Mouse (Mus musculus) thymus, adult 18-20 months (tissue): Measurements from ENCODE around the gene Cog1.
"Not testable (repeated sequence)": the region's sequence is repeated elsewhere in the genome, so short reads cannot be mapped to it uniquely, and the experiment has no call there.

Source experiments
- DNase-seq, 2 experiments: peaks; one replicate each; pipeline ENCODE4 v3.0.0; 2022; ENCODE audit warnings: mixed read lengths in 2 of 2

Cog1 gene

DNA sequence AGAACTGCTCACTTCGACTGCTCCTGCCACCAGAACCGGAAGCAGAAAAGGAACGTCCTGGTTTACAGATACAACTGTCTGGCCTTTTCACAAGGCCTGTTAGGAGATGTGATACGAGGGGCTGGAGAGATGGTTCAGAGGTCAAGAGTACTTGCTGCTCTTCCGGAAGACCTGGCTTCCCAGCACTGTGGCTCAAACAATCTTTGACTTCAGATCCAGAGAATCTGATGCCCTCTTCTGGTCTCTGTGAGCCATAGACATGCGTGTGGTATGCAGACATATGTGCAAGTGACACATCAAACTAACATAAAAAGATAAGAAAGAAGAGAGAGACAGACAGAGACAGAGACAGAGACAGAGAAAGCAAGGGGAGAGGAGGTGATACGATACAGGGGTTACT lies 16.7 kb upstream of the Cog1 start:
- no peak for DNase-seq

DNA sequence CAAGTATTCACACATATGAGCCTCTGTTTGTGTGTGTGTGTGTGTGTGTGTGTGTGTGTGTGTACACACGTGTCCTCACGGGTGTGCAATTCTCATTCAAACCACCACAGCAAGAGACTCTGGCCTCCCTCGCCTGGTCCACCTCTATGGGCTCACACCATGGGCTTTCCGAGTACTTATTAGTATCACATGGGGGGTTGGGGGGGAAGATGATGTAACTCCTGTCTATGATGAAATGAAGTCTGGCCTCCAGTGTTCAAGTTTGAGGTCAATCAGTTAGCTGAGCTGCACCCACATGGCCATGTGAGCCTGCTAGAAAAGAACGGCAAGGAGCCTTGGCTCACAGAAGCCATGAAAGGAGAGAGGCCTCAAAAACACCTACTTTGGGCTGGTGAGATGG lies 15.6 kb upstream of the Cog1 start:
- DNase-seq = no peak

DNA sequence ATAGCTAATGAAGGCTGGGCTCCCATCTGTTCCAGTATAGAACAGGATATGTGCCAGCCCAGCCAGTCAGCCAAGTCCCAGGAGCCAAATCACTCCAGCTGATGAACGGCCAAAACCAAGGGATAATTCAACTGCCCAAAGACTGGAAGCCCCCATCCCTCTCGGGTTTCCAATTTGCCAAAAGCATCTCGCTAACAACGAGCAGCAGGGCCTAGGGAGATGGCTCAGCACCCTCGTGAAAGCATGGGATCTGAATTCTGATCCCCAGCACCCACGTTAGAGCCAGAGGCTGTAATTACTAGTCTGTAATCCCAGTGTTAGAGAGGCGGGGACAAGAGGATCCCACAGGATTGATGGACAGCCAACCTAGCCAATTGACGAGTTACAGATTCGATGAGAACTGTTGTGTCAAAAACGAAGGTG lies 14.3 kb upstream of the Cog1 start:
- no peak for DNase-seq

DNA sequence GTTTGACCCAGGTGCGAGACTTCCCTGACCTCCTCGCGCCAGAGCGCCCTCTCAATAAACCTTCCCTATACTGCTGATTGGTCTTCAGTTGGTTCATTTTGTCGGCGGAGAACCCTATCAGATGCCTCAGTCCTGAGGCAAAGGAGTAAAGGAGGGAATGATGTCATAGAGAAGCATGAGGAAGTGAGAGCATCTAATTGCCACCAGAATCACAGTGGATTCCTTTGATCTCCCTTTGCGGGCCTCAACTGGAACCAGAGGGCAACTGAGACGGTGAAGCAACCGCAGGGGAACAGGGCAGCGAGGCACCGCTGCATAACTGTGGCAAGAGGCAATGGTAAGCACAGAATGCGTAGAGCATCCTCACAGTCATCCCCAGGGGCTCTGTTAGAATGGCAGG lies 10.3 kb upstream of the Cog1 start:
- DNase-seq = no peak

DNA sequence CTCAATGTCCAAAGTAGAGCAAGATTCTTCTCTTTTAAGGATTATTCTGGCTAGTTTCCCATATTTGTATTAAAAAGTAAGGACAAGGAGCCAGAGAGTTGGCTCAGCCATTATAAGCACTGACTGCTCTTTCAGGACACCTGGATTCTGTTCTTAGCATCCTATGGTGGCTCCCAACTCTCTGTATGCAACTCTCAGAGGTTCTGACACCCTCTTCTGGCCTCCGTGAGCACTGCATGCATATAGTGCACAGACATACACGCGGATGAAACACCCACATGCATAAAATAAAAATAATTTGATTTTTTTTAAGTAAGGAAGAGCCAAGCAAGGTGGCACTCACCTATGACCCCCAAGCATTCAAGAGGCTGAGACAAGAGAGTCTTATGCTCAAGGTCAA lies 3.8 kb upstream of the Cog1 start:
- no peak for DNase-seq

DNA sequence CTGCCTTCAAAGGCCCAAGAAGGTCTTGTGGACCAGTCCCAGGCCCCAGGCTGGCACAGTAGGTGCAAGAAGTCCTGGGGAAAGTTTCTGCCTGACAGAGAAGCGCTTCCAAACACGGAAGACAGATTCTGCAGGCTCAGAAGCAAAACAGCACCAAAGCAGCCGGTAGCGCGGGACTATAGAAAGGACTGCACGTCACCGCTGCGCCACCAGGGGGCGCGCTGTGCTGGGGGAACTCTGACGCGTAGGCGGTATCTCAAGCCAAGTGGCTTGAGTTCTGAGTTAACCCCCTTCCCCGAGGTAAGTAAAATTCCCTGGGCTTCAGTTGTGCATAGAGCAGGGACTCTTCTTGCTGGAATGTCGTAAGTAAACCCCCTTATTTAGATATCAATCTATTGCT lies 817 bp upstream of the Cog1 start:
- peak; percentile 60 to 67 for DNase-seq

DNA sequence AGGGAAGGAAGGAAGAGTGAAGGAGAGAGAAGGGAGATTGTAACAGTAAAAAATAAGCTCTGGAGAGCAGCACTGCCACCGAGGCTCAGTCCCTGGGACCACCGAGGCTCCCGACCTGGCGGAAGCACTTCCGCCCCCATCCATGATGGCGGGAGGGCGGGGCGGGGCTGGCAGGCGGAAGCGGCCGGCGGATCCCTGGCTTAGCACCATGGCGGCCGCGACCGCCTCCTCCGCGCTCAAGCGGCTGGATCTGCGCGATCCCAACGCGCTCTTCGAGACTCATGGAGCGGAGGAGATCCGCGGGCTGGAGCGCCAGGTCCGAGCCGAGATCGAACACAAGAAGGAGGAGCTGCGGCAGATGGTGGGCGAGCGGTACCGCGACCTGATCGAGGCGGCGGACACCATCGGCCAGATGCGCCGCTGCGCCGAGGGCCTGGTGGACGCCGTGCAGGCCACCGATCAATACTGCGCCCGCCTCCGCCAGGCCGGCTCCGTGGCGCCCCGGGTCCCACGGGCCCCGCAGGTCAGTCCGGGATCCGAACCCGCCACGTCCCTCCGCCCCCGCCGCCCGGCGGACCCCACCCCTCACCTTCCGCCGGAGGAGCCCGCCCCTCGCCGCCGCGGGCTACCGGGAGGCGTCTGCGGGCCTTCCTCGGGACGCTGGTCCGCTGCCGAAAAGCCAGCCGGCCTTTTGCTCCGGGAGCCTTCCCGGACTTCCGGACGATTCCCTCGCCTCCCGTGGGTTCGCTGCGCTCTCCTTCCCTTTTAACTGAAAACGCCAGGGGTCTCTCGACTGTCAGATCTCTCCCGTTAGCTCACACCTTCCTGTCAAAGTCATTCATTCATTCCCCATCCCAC lies 613 bp downstream of the Cog1 start, which contains the start of gene Slc39a11:
Slc39a11 (minus strand) TSS at position 727 of the 858 bp plus-strand sequence.
- DNase-seq = peak; percentile 39 to 44

DNA sequence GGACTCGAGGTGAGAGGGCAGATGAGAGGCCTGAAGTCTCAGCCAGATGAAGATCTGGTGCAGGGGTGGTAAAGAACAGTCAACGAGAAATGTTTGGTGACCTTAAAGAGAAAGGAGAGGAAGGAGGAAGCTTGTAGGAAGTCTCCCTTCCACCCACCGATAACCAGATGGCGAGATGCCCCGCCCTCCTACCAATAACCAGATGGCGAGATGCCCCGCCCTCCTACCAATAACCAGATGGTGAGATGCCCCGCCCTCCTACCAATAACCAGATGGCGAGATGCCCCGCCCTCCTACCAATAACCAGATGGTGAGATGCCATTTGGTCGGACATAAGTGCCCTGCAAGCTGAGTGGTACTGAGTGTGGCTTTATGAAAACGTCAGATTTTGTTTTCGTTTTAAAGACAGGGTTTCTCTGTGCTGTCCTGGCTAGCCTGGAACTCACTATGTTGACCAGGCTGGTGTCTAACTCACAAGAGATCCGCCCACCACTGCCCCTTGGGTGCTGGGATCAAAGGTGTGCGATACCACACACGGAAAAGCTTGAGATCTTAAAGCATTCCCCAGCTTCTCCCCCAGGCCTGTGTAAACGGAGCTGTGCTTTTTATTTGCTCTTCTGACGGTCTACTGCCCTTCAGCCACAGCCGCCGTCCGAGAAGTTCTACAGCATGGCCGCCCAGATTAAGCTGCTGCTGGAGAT lies 2.4 kb downstream of the Cog1 start:
- DNase-seq = no peak

DNA sequence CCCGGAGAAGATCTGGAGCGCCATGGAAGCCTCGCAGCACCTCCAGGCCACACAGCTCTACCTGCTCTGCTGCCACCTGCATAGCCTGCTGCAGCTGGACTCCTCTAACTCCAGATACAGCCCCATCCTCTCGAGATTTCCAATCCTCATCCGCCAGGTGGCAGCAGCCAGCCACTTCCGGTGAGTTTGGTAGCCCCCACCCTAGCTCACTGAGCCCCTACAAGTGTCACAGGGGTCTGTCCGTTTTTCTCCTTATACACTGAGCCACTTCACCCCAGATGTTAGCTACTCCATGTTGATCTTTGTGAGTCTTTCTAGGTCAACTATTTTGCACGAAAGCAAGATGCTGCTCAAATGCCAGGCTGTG lies 2.9 kb downstream of the Cog1 start:
- DNase-seq = peak; percentile 18 to 23

DNA sequence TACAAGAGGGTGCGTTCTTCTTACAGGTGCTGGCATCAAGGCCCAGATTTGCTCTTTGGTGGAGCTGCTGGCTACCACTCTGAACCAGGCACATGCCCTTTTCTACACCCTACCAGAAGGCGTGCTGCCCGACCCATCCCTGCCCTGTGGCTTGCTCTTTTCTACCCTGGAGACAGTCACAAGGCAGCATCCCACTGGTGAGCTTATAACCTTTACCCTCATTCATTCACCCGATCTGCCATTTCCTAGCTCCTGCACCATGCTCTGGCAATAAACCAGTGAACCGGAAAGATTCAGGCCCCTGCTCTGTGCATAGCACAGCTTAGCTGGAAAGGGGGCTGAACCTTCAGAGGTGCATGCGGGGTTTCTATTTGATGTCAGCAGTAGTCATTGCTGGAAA lies 3.5 kb downstream of the Cog1 start:
- no peak for DNase-seq

DNA sequence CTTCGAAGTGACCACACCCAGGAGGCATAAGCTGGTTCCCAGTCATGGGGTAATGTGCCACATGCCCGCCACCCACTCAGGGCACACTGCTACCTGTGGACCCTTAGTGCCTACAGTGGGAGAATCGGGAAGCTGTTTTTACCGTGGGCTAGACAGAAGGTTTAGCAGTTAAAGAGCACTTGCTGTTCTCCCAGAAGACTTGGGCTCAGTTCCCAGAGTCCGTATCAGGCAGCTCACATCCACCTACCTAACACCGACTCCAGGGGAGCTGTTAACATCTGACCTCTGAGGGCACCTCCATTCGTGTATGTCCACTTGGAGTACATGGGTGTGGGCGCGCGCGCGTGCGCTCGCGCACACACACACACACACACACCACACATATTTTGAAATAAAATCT lies 5.1 kb downstream of the Cog1 start:
- DNase-seq = no peak

DNA sequence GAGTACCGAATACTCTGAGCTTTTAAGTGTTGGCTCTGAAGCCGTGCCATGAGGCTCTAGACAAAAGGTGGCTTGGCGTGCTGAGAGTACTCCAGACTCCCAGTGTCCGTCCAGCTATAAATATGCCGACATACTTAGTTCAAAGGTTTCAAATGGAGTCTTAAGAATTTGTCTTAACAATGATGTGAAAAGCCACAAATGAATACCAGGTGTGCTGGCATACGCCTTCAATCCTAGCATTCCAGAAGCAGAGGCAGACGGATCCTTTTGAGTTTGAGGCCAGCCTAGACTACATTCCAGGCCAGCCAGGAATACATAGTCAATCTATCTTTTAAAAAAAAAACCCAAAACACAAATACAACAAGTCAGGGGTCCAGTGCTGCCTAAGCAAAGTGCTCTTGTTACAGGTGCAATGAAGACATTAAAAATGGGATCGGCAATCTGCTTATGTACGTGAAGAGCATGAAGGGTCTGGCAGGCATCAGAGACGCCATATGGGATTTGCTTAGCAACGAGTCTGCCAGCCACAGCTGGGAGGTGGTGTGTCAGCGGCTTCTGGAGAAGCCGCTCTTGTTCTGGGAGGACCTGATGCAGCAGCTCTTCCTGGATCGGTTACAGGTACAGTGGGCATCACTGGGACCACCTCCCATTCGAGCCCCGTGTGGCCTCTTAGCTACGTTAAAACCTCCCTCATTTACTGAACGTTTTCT lies 5.7 kb downstream of the Cog1 start:
- no peak for DNase-seq

DNA sequence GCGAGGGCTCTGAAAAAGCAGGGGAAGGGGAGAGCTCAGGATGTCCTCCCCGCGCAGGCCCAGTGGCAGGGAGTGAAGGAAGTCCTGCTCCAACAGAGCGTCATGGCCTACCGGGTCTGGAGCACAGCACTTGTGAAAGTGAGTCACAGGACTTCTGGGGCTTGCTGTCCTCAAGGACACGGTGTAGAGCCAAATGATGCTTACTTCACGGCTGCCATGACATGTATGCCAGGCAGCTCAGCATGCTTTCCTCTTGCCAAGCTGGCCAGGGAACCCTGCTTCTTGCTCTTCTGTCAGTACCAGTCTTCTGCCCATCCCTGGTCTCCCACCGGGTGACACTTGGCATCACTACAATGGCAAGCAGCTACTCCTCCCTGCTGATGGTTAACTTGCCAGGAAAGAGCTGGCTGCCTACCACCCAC lies 7.6 kb downstream of the Cog1 start:
- no peak for DNase-seq

DNA sequence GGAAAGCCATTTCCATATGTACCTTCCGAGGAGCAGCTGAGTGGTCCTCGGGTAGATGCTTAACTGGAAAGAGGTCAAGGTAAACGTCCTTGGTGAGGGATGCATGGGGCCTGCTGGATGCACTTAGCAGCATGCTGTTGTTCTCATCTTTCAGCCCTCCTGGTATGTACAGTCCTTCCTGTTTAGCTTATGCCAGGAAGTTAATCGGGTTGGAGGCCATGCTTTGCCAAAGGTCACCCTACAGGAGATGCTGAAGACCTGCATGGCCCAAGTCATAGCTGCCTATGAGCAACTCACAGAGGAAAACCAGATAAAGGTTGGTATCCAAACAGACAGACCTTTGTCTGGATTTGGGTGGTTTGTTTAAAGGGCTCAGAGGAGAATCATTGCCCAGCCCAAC lies 8.3 kb downstream of the Cog1 start:
- no peak for DNase-seq

DNA sequence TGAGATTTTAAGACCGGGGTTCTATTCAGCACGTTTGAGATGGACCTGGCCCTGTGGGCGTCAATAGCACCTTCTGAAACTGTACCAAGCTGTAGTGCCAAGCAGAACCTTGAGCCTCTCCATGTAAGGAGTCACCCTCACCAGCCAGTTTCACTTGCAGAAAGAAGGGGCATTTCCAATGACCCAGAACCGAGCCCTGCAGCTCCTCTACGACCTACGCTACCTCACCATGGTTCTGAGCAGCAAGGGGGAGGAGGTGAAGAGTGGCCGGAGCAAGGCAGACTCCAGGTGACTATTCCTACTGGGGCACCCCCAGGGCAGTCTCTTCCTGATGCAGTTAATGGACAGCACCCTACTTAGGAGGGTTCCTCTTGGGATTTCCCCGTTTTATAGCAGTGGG lies 9.3 kb downstream of the Cog1 start:
- DNase-seq = no peak

DNA sequence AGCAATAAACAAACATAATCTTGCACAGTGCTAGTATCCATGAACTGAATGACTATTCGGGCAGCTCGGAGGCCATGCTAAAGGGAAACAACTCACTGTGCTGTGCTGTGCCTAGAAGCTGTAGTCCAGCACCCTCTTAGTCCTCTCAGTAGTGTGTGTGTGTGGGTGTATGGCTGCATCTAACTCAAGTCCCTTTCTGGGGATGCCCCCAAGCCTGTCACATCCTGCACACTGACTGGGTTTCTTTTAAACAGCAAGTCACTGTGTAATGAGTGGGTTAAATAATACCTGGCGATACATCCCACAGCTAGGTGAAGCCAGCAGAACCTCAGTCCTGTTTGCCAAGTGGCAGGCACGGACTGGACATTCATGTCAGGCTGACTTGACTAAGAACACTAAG lies 9.8 kb downstream of the Cog1 start:
- DNase-seq = no peak

DNA sequence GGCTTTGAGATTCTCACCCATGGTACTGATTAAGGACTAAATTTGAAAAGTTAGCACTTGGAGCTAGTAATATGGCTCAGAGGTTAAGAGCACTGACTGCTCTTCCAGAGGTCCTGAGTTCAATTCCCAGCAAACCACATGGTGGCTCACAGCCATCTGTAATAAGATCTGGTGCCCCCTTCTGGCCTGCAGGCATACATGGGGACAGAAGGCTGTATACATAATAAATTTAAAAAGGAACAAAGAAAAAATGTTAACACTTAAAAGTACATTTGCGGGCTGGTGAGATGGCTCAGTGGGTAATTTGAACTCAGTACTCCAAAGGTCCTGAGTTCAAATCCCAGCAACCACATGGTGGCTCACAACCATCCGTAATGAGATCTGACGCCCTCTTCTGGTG lies 11.2 kb downstream of the Cog1 start:
- not testable (repeated sequence) for DNase-seq

DNA sequence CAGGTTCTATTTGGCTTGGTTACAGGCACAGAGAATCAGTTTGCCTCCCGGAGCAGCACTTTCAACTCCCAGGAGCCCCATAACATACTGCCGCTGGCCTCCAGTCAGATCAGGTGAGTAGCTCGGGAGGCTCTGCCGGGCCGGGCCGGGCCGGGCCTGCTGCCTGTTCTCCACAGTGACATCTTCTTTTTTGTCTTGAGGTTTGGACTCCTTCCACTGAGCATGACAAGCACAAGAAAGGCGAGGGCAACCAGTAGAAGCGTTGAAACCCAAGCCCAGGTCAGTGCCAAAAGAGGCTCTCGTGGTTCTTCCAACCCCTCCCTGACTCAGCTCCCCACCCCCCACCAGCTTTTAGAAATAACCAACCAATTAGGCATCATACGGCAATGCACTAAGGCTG lies 12.0 kb downstream of the Cog1 start:
- no peak for DNase-seq

DNA sequence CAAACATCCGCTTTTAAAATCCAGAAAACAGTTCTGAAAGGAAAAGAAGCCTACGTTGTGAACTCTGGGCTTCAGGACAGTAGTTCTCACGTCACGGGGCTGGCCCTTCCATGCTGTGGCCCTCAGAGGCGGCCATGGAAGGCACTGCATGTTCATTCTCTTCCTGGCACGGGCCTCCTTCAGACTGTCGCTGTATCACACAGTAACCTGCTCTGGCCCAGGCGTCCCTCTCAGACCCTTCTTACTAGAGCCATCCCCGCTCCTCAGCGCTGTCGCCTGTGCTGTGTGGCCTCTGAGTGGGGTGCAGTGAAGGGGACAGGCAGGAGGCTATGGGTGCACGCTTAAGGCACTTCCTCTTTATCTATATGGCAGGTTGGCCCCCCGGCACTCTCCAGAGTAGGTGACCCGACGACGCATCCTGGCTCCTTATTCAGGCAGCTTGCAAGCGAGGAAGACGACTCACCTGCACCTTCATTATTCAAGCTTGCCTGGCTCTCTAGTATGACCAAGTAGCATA lies 12.9 kb downstream of the Cog1 start:
- DNase-seq = no peak

DNA sequence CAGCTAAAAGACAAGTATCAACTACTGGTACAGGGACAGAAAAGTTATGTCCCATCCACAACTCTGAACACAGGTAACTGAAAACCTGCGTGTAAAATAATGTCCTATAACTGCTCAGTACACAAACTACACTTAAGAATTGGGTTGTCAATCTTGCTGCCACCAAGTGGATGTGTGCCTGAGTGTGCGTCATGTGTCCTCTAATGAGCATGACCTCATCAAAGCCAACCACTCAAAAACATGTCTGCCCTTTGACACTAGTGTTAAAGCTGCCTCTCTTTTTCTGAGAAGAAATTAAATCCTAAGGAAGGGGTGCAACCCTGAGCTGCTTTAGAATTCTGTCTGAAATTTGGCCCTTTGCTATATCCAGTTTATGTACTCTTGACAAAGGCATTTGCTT lies 15.3 kb downstream of the Cog1 start:
- no peak for DNase-seq

DNA sequence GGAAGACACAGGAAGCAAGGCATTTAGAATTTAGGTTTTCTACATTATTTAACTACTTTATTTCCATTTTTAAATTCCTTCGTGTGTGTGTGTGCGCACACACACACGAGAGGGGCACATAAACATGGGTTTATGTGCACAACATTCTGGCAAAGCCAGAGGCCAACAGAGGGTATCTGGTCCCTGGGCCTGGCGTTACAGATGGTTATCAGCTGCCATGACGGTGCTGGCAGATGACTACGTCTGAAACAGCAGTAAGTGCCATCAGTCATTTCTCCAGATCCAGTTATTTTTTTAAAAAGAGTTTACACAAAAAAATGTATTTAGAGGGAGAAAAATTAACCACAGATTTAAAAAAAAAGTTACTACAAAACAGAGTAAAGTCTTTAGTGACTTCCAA lies 17.2 kb downstream of the Cog1 start:
- DNase-seq = no peak

DNA sequence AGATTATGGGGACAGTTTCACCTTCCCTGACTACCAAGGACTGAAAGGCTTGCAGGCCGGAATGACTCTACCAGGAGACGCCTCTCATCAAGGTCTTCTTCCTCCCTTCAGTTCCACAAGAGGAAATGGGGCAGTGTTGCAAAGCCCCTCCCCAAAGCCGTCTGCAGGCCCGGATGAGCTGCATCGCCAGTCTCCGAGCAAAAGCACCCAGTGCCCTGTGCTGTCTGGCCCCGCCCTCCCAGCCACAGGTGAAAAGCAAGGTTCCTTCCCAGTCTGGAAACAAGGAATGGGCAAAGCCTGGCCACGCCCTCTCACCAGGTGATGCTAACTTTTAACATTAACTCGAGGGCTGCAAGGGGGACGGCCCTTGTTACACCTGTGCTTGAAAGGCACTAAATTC lies 17.7 kb downstream of the Cog1 start:
- DNase-seq = peak; percentile 24 to 40

DNA sequence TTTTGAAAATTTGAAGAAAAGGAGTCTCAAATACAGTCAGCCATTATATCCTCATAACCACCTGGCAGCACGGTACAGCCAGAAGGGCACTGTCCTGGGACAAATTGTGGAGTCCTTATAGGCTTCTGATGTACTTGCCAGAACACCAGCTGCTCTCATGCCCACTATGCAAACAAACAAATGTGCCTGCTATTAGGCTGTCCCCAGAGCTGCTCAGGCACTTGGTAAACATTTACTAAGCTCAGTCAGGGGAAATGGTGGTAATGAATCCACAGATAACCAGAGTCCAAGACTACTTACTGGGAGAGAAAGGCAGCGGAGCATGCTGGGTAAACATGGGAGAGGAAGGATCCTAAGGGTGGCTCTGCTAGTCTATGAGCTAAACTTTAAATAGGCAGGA lies 18.2 kb downstream of the Cog1 start:
- no peak for DNase-seq

DNA sequence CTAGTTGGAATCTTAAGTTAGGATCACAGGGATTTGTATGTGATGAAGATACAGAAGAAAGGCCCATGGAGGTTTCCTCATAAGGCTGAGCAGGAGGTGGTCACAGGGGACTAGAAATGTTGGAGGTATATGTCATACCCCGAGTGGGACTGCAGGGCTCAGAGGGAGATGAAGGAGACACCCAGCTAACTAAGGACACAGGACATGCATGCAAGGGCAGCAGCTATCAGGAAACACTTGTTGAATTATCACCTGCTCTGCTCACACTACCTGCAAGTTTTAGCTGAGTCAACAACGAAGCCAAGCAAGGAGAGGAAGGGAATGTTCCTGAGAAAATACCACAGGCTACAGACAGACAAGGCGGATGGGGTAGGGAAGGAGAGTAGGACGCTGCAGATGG lies 18.7 kb downstream of the Cog1 start:
- no peak for DNase-seq
